ENCODE assay signal across 12 mouse cellular contexts in the genomic region with DNA sequence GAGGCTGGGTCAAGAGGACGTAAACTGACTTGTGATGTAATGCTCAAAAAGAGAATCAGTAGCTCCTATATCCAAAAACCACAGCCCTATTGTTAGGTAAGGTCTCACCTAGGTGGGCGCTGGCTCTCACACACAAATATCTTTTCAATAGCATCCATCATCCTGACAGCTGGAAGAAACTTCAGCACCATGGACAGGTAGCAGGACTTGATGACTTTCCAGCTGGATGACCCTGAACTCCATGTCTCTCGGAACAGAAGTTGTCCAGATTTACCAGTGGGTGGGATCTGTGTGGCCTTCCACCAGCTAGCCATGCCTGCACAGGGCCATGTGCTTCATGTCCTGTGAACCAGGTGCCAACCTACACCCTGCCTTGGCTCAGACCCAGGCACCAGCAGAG.
DNase-seq lines count a peak whose midpoint lies in the region; ATAC-seq lines count a peak whose summit lies in the region.
"Had no signal": no experiment of that assay in that cellular context is flagged by ENCODE, and none has a peak within 500 bp of the region (broad histone marks: within the 10 kb centered on the region; RNA-seq: fewer than 3 reads in every experiment).

No protein-coding gene starts in this region.

- H3K9me3 ChIP-seq in kidney, embryonic 14.5 days (ENCODE audit: control insufficient read depth, low read length): no peaks in the 10 kb centered on the region
- H3K9me3 ChIP-seq: midbrain, embryonic 10.5 days had no signal

- 0 out of 2 replicates have a peak, but pooled peaks cover 4% of the 10 kb centered on the region for H3K4me1 ChIP-seq in kidney, embryonic 14.5 days (ENCODE audit: control insufficient read depth, insufficient read depth, low read length)

- no peak for ATAC-seq in kidney, embryonic 14.5 days (ENCODE audit: low FRiP score, low TSS enrichment)
- ATAC-seq: forebrain, postnatal 0 days; hindbrain, embryonic 16.5 days; liver, postnatal 0 days had no signal

- H3K9ac ChIP-seq in kidney, embryonic 14.5 days (ENCODE audit: low read depth, low read length): no peak overlapping the region
- H3K9ac ChIP-seq: forebrain, postnatal 0 days; liver, postnatal 0 days had no signal

- no peak overlapping the region for H3K27ac ChIP-seq in kidney, embryonic 14.5 days (ENCODE audit: low read depth, low read length)
- H3K27ac ChIP-seq: midbrain, embryonic 10.5 days had no signal

- no peak overlapping the region for H3K4me2 ChIP-seq in kidney, embryonic 14.5 days (replicated peaks; ENCODE audit: low read depth, low read length)

- H3K27me3 ChIP-seq in kidney, embryonic 14.5 days (ENCODE audit: control insufficient read depth, insufficient read depth, low read length): peaks cover 68% of the 10 kb centered on the region

- DNase-seq in kidney, postnatal 14 days: peak; percentile 4
- DNase-seq in R1 (ENCODE audit: low read depth, low spot score): peak; percentile 68
- peak; percentile 71 for DNase-seq in embryo, embryonic 10.5 days (ENCODE audit: low spot score)
- peak; percentile 70 for DNase-seq in mesoderm, embryonic 11.5 days (ENCODE audit: low read depth, low spot score)
- DNase-seq in cerebellum, postnatal 25 days: no peak
- DNase-seq in right cerebral cortex, postnatal 4 days: no peak
- DNase-seq: cerebellum, adult 2 months; forebrain, postnatal 0 days; liver, postnatal 0 days had no signal

- no peaks in the 10 kb centered on the region for H3K36me3 ChIP-seq in kidney, embryonic 14.5 days (ENCODE audit: control insufficient read depth, insufficient read depth, low read length)
- H3K36me3 ChIP-seq: midbrain, embryonic 10.5 days had no signal

- 49% methylated on average over 3 of the region's 3 CpGs for WGBS in kidney, embryonic 14.5 days

- no peak overlapping the region for H3K4me3 ChIP-seq in kidney, embryonic 14.5 days (ENCODE audit: low read length)
- H3K4me3 ChIP-seq: midbrain, embryonic 10.5 days had no signal

Comparison
In these comparisons a context has a peak if more than half of its experiments do, and no peak if none do; other contexts are left out.
1. DNase-seq: peak in kidney, postnatal 14 days (single experiment), R1 (single experiment), embryo, embryonic 10.5 days (single experiment) and mesoderm, embryonic 11.5 days (single experiment); none in cerebellum, postnatal 25 days (0 of 2) and right cerebral cortex, postnatal 4 days (single experiment).